Mouse (Mus musculus): ENCODE measurements at regions not wholly inside any gene's neighbourhood (a gene's known extent, or its start where the extent isn't known, plus 50 kb on each side); places are given as distances from the start of the nearest gene placed in this dataset.

DNA sequence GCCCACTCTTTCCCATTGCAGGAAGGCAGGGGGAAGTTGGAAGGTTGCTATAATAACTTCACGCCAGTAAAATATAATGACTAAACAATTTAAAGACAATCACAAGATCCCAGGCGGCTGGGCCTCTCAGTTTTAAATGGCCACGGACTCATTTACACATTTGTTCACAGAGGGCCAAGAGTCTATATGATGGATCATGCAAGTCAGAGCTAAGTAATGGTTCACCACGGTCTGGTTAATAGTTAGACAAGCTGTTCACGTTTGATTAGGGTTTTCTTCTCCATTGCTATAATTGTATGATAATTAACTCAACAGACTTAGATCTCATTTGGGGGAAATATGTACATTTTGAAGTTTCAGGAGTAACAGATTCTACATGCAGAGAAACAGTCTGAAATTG is 170.0 kb downstream of the Ppargc1a start:
- H3K27me3 ChIP-seq (ENCODE audit: control insufficient read depth in 1 of 2, insufficient read depth in 2 of 2, low read length in 2 of 2) = no peaks in the 10 kb centered on the region
- H3K4me1 ChIP-seq (ENCODE audit: control insufficient read depth in 1 of 2, insufficient read depth in 2 of 2, low read length in 2 of 2) = peaks cover 3% of the 10 kb centered on the region in 2 experiments; a peak in 1 of 4 replicates
- TF ChIP-seq POLR2AphosphoS5 (IDR thresholded peaks at IDR 0.05; ENCODE audit: borderline replicate concordance, low read depth, low read length) (no peak), JUND (IDR thresholded peaks at IDR 0.05; ENCODE audit: low read depth, low read length) (no peak), MXI1 (IDR thresholded peaks at IDR 0.05; ENCODE audit: low read depth, low read length) (no peak), SIN3A (IDR thresholded peaks at IDR 0.05; ENCODE audit: low read length) (no peak), ELF1 (IDR thresholded peaks at IDR 0.05; ENCODE audit: low read depth, low read length) (no peak), E2F4 (IDR thresholded peaks at IDR 0.05; ENCODE audit: borderline replicate concordance, low read depth, low read length) (no peak), TBP (IDR thresholded peaks at IDR 0.05; ENCODE audit: low read depth, low read length) (no peak), TCF12 (IDR thresholded peaks at IDR 0.05; ENCODE audit: low read depth, low read length) (no peak), NELFE (IDR thresholded peaks at IDR 0.05; ENCODE audit: low read depth, low read length) (no peak), RAD21 (IDR thresholded peaks at IDR 0.05; ENCODE audit: low read depth, low read length) (no peak), ZKSCAN1 (IDR thresholded peaks at IDR 0.05; ENCODE audit: low read depth, low read length) (no peak), KAT2A (conservative IDR thresholded peaks at IDR 0.05; ENCODE audit: low read depth, low read length) (no peak), MAFK (IDR thresholded peaks at IDR 0.05; ENCODE audit: borderline replicate concordance, low read depth, low read length) (no peak), USF1 (IDR thresholded peaks at IDR 0.05; ENCODE audit: low read depth, low read length) (no peak), HCFC1 (IDR thresholded peaks at IDR 0.05; ENCODE audit: low read depth, low read length) (no peak), POLR2A (IDR thresholded peaks at IDR 0.05; ENCODE audit: control insufficient read depth in 1 of 2, insufficient read depth in 1 of 2, low read depth in 1 of 2, low read length in 2 of 2, poor library complexity in 1 of 2) (no peak), MAZ (IDR thresholded peaks at IDR 0.05; ENCODE audit: low read depth, low read length) (no peak), CTCF (IDR thresholded peaks at IDR 0.05 in 2 of 3, conservative IDR thresholded peaks at IDR 0.05 in 1 of 3; ENCODE audit: control insufficient read depth in 1 of 3, insufficient read depth in 1 of 3, low read depth in 2 of 3, low read length in 3 of 3, poor library complexity in 1 of 3, severe bottlenecking in 1 of 3) (no peak), ZMIZ1 (IDR thresholded peaks at IDR 0.05; ENCODE audit: low read depth, low read length) (no peak), MAX (IDR thresholded peaks at IDR 0.05; ENCODE audit: low read length) (no peak)
- H3K27ac ChIP-seq (ENCODE audit: control insufficient read depth, low read depth, low read length) = no peak overlapping the region
- no peak overlapping the region for H3K9ac ChIP-seq (ENCODE audit: control insufficient read depth, low read depth, low read length, poor library complexity, severe bottlenecking)
- H3K36me3 ChIP-seq (ENCODE audit: control insufficient read depth in 1 of 2, insufficient read depth in 2 of 2, low read length in 2 of 2) = no peaks in the 10 kb centered on the region; a peak in 1 of 4 replicates
- H3K79me2 ChIP-seq (ENCODE audit: control insufficient read depth, insufficient read depth, low read length, poor library complexity) = no peaks in the 10 kb centered on the region
- H3K4me3 ChIP-seq (ENCODE audit: control insufficient read depth in 1 of 2, insufficient read depth in 1 of 2, low read depth in 2 of 2, low read length in 2 of 2) = no peak overlapping the region
- no peak for DNase-seq (ENCODE audit: low read depth, low spot score)
- H3K9me3 ChIP-seq (replicated peaks; ENCODE audit: insufficient read depth, low read length) = no peaks in the 10 kb centered on the region

GRCm38 (mm10) chr5:51391319-51391718 is 176.2 kb downstream of the Ppargc1a start:
- Histone ChIP-seq H3K79me2 (ENCODE audit: control insufficient read depth, insufficient read depth, low read length, poor library complexity) (no peaks in the 10 kb centered on the region), H3K4me3 (ENCODE audit: control insufficient read depth in 1 of 2, insufficient read depth in 1 of 2, low read depth in 2 of 2, low read length in 2 of 2) (no peak overlapping the region), H3K9ac (ENCODE audit: control insufficient read depth, low read depth, low read length, poor library complexity, severe bottlenecking) (no peak overlapping the region), H3K27me3 (ENCODE audit: control insufficient read depth in 1 of 2, insufficient read depth in 2 of 2, low read length in 2 of 2) (no peaks in the 10 kb centered on the region), H3K27ac (ENCODE audit: control insufficient read depth, low read depth, low read length) (no peak overlapping the region), H3K4me1 (ENCODE audit: control insufficient read depth in 1 of 2, insufficient read depth in 2 of 2, low read length in 2 of 2) (peaks cover 0 to 3% of the 10 kb centered on the region in 2 experiments; a peak in 1 of 4 replicates), H3K36me3 (ENCODE audit: control insufficient read depth in 1 of 2, insufficient read depth in 2 of 2, low read length in 2 of 2) (no peaks in the 10 kb centered on the region; a peak in 1 of 4 replicates), H3K9me3 (replicated peaks; ENCODE audit: insufficient read depth, low read length) (no peaks in the 10 kb centered on the region)
- DNase-seq (ENCODE audit: low read depth, low spot score) = no peak
- no peak for TF ChIP-seq GATA1 (IDR thresholded peaks at IDR 0.05; ENCODE audit: low read depth, low read length)
- no peak for TF ChIP-seq USF1 (IDR thresholded peaks at IDR 0.05; ENCODE audit: low read depth, low read length)
- TF ChIP-seq ETS1 (IDR thresholded peaks at IDR 0.05; ENCODE audit: low read depth, low read length) = no peak
- no peak for TF ChIP-seq EP300 (IDR thresholded peaks at IDR 0.05; ENCODE audit: low read depth in 1 of 2, low read length in 2 of 2)
- no peak for TF ChIP-seq ZNF384 (IDR thresholded peaks at IDR 0.05; ENCODE audit: low read depth, low read length)
- no peak for TF ChIP-seq HCFC1 (IDR thresholded peaks at IDR 0.05; ENCODE audit: low read depth, low read length)
- no peak for TF ChIP-seq MEF2A (IDR thresholded peaks at IDR 0.05; ENCODE audit: extremely low read depth, insufficient replicate concordance, low read depth, low read length, poor library complexity, severe bottlenecking)
- no peak for TF ChIP-seq BHLHE40 (IDR thresholded peaks at IDR 0.05; ENCODE audit: borderline replicate concordance, low read depth, low read length)
- TF ChIP-seq RCOR1 (IDR thresholded peaks at IDR 0.05; ENCODE audit: low read depth, low read length) = no peak
